Comparison of ENCODE assay signal across 25 mouse cellular contexts in genomic region chr1:56846358-56846757, GRCm38 (mm10).
"Had no signal": no experiment of that assay in that cellular context is flagged by ENCODE, and none has a peak within 500 bp of the region (broad histone marks: within the 10 kb centered on the region; RNA-seq: fewer than 3 reads in every experiment).

No protein-coding gene starts in this region.

- H3K27ac ChIP-seq: gastrocnemius, adult 2 months; heart, embryonic 10.5 days; hindbrain, embryonic 15.5 days; hindbrain, postnatal 0 days; kidney, embryonic 15.5 days; kidney, postnatal 0 days; limb, embryonic 13.5 days; limb, embryonic 15.5 days; liver, embryonic 12.5 days; liver, embryonic 14.5 days had no signal

- H3K27me3 ChIP-seq: heart, embryonic 12.5 days; hindbrain, embryonic 15.5 days; kidney, embryonic 15.5 days; limb, embryonic 13.5 days; limb, embryonic 15.5 days; liver, embryonic 12.5 days had no signal

- DNase-seq: gastrocnemius, adult 2 months; gastrocnemius, postnatal 14 days; gastrocnemius, postnatal 36 days; heart, adult 18-20 months; heart, postnatal 10 days; heart, postnatal 36 days; kidney, adult 11 months; kidney, adult 2 months; kidney, adult 9 months; kidney, postnatal 14 days; kidney, postnatal 36 days; layer of hippocampus, adult 9-11 months; layer of hippocampus, postnatal 36 days; left cerebral cortex, postnatal 4 days had no signal

- H3K36me3 ChIP-seq: heart, embryonic 10.5 days; heart, embryonic 12.5 days; hindbrain, embryonic 15.5 days; kidney, embryonic 15.5 days; limb, embryonic 13.5 days; limb, embryonic 15.5 days; liver, embryonic 12.5 days had no signal

- H3K4me3 ChIP-seq: gastrocnemius, adult 2 months; heart, embryonic 10.5 days; heart, embryonic 12.5 days; hindbrain, embryonic 15.5 days; kidney, embryonic 15.5 days; limb, embryonic 13.5 days; limb, embryonic 15.5 days; liver, embryonic 12.5 days had no signal

- ATAC-seq: intestine, embryonic 16.5 days; liver, embryonic 12.5 days had no signal
